ENCODE assay signal across 27 mouse cellular contexts in genomic region chr3:26105528-26105927, GRCm38 (mm10).
DNase-seq lines count a peak whose midpoint lies in the region; ATAC-seq and TF ChIP-seq lines count a peak whose summit lies in the region.
"Had no signal": no experiment of that assay in that cellular context is flagged by ENCODE, and none has a peak within 500 bp of the region (broad histone marks: within the 10 kb centered on the region; RNA-seq: fewer than 3 reads in every experiment).

No protein-coding gene starts in this region.

- no peak for TF ChIP-seq POLR2A in brain, embryonic 14.5 days (IDR thresholded peaks at IDR 0.05; ENCODE audit: borderline replicate concordance, extremely low read depth, insufficient read depth, insufficient read length, poor library complexity, severe bottlenecking)

- no peak for DNase-seq in forebrain, postnatal 0 days
- peak; percentile 21 for DNase-seq in Muller cell, postnatal 12 days (ENCODE audit: inconsistent ontology term)
- DNase-seq in brain, embryonic 14.5 days (ENCODE audit: low read depth): peak; percentile 41
- peak; percentile 81 for DNase-seq in retina, embryonic 14.5 days (ENCODE audit: low spot score)
- no peak for DNase-seq in gastrocnemius, adult 8-10 months (ENCODE audit: low spot score in 2 of 2)
- DNase-seq in layer of hippocampus, postnatal 25 days (ENCODE audit: extremely low spot score in 1 of 2, low spot score in 1 of 2): no peak
- DNase-seq: adrenal gland, adult 8-10 months; adrenal gland, postnatal 25 days; cerebellum, adult 18-20 months; cerebellum, adult 9-10 months; cerebellum, postnatal 14 days; gastrocnemius, adult 2 months; gastrocnemius, postnatal 25 days; heart, adult 18-20 months; heart, postnatal 10 days; heart, postnatal 36 days; kidney, adult 8-10 months had no signal

- H3K27ac ChIP-seq in forebrain, embryonic 12.5 days: no peak overlapping the region
- no peak overlapping the region for H3K27ac ChIP-seq in forebrain, postnatal 0 days (ENCODE audit: low read depth, low read length)
- H3K27ac ChIP-seq: embryonic facial prominence, embryonic 12.5 days; gastrocnemius, adult 2 months; heart, embryonic 15.5 days; hindbrain, embryonic 10.5 days; hindbrain, embryonic 14.5 days had no signal

- WGBS in forebrain, embryonic 12.5 days: 25% methylated on average over 3 of the region's 3 CpGs
- 20% methylated on average over 3 of the region's 3 CpGs for WGBS in forebrain, postnatal 0 days

- TF ChIP-seq CTCF in forebrain, postnatal 0 days (IDR thresholded peaks at IDR 0.05; ENCODE audit: low read depth): no peak
- no peak for TF ChIP-seq CTCF in brain, embryonic 14.5 days (IDR thresholded peaks at IDR 0.05; ENCODE audit: borderline replicate concordance, extremely low read depth, insufficient read depth, insufficient read length)

- no peaks in the 10 kb centered on the region for H3K9me3 ChIP-seq in forebrain, embryonic 12.5 days
- no peaks in the 10 kb centered on the region for H3K9me3 ChIP-seq in forebrain, postnatal 0 days (ENCODE audit: low read length)
- H3K9me3 ChIP-seq: embryonic facial prominence, embryonic 12.5 days; heart, embryonic 12.5 days; heart, embryonic 15.5 days; hindbrain, embryonic 10.5 days had no signal

- no peak overlapping the region for H3K9ac ChIP-seq in forebrain, embryonic 12.5 days
- no peak overlapping the region for H3K9ac ChIP-seq in forebrain, postnatal 0 days
- H3K9ac ChIP-seq: embryonic facial prominence, embryonic 12.5 days; heart, embryonic 12.5 days; heart, embryonic 15.5 days; hindbrain, embryonic 14.5 days had no signal

- peak; percentile 51; the same call in 1 of the 2 replicates for ATAC-seq in forebrain, embryonic 12.5 days (ENCODE audit: low FRiP score)
- ATAC-seq in forebrain, postnatal 0 days: no peak
- ATAC-seq: activated CD4-positive, CD25-positive, alpha-beta regulatory T cell, adult 4 months; CD4-positive, CD25-positive, alpha-beta regulatory T cell, adult 4 months; intestine, postnatal 0 days had no signal

- no peaks in the 10 kb centered on the region for H3K27me3 ChIP-seq in forebrain, embryonic 12.5 days
- H3K27me3 ChIP-seq in forebrain, postnatal 0 days (ENCODE audit: insufficient read depth, low read length): no peaks in the 10 kb centered on the region
- H3K27me3 ChIP-seq: embryonic facial prominence, embryonic 12.5 days; heart, embryonic 12.5 days; heart, embryonic 15.5 days had no signal

- no peak overlapping the region for H3K4me2 ChIP-seq in forebrain, embryonic 12.5 days
- no peak overlapping the region for H3K4me2 ChIP-seq in forebrain, postnatal 0 days (ENCODE audit: low read depth)
- H3K4me2 ChIP-seq: embryonic facial prominence, embryonic 12.5 days; heart, embryonic 12.5 days; heart, embryonic 15.5 days; hindbrain, embryonic 14.5 days had no signal

- H3K36me3 ChIP-seq in forebrain, embryonic 12.5 days (replicated peaks): no peaks in the 10 kb centered on the region
- no peaks in the 10 kb centered on the region for H3K36me3 ChIP-seq in forebrain, postnatal 0 days (ENCODE audit: insufficient read depth)
- H3K36me3 ChIP-seq: embryonic facial prominence, embryonic 12.5 days; heart, embryonic 12.5 days; heart, embryonic 15.5 days; hindbrain, embryonic 10.5 days had no signal

- no peaks in the 10 kb centered on the region for H3K4me1 ChIP-seq in forebrain, embryonic 12.5 days
- H3K4me1 ChIP-seq in forebrain, postnatal 0 days (ENCODE audit: insufficient read depth): no peaks in the 10 kb centered on the region
- H3K4me1 ChIP-seq: embryonic facial prominence, embryonic 12.5 days; heart, embryonic 12.5 days; heart, embryonic 15.5 days; hindbrain, embryonic 10.5 days had no signal

- no peak overlapping the region for H3K4me3 ChIP-seq in forebrain, embryonic 12.5 days (replicated peaks)
- no peak overlapping the region for H3K4me3 ChIP-seq in forebrain, postnatal 0 days (ENCODE audit: low read depth, low read length)
- H3K4me3 ChIP-seq: embryonic facial prominence, embryonic 12.5 days; erythroblast, embryonic 14.5 days; gastrocnemius, adult 2 months; heart, embryonic 12.5 days; heart, embryonic 15.5 days; hindbrain, embryonic 10.5 days had no signal

Comparison
In these comparisons a context has a peak if more than half of its experiments do, and no peak if none do; other contexts are left out.
1. DNase-seq: peak in Muller cell, postnatal 12 days (single experiment), brain, embryonic 14.5 days (single experiment) and retina, embryonic 14.5 days (single experiment); none in forebrain, postnatal 0 days (single experiment), gastrocnemius, adult 8-10 months (0 of 2) and layer of hippocampus, postnatal 25 days (0 of 2).